Mouse (Mus musculus): ENCODE results near the gene Dnajb14.
"Not testable (repeated sequence)": the region's sequence is repeated elsewhere in the genome, so short reads cannot be mapped to it uniquely, and the experiment has no call there.

Gene Dnajb14

DNA sequence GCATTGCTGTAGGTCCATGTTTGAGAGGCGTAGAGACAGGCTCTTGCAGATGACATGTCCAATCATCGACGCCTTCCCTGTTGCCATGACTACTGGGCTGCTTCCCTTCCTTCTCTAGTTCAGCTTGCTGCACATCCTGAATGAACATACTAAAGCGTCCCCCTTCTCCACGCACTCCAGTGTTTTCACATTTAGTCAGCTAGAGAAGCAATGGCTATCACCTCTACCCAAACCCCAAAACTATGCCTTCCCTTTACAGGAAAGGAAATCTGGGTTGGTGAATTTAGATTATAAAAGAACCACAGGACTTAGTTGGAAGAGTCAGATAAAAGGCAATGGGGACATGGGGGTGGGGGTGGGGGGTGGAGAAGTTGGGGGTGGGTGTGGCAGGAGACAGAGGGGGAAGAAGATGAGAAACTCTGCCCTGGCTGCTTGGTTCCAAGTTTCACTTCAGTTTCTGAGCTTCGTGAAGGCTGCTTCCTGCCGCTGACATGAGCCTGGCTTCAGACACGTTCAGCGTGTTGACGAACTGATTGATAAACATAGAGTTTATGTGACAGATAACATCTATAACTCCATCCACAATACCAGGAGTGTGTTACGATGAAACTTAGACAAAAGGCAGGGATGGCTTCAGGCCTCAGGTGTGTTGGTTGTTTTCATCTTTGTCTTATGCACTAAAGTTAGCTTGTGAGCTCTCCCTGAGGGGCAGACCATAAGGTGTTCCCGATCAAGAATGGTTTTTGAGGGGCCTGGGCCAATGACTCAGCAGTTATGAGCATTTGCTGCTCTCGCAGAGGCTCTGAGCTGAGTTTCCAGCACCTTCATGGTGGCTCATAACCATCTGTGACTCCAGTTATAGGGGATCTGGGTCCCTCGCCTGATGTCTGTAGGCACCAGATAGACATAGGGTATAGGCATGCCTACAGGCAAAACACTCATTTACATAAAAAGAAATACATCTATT is 85.7 kb downstream of the Dnajb14 start:
- DNase-seq (ENCODE audit: low read depth) = no peak

GRCm38 (mm10) chr3:137954256-137954916 is 86.9 kb downstream of the Dnajb14 start:
- no peak for DNase-seq (ENCODE audit: low read depth)

- DNase-seq (ENCODE audit: low read depth) = no peak
Measured at GRCm38 (mm10) chr3:137955560-137956081, 88.1 kb downstream of the Dnajb14 start.

- no peak for DNase-seq (ENCODE audit: low read depth)
Measured at GRCm38 (mm10) chr3:137957864-137958263, 90.4 kb downstream of the Dnajb14 start.

DNA sequence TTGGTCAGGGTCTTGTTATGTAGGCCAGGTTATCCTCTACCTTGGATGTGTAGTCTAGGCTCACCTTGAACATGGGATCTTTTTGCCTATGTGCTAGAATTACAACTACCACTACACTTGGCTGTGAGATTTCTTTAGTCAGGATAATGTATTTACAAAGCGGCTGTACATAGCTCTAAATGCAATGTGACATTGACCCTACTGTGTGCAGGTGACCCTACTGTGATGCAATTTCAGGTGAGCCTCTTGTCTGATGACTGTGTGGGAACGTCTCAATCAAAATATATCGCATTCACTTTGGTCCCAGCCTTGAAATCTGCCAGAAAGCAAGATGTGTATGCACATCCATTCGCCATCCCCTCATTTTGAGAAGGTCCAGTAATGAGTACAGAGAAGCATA is 90.9 kb downstream of the Dnajb14 start:
- DNase-seq (ENCODE audit: low read depth) = no peak

DNA sequence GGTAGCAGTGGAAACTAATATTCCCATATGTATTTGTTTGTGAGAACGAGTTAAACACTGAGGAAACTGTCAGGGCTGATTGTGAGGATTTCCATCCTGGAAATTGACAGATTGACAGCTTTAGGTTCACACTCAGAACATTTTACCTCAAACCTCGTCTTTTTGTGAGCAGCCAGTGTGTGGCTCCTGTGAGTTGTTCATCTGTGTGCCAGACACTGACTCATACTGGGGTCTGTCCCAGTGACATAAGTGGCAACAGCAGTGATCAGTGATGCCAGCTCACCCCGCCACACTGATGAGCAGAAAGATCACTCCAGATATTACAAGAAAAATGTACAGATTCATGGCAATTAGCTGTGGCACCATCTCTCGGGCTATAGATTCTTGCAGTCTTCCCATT is 92.0 kb downstream of the Dnajb14 start:
- no peak for DNase-seq (ENCODE audit: low read depth)

DNA sequence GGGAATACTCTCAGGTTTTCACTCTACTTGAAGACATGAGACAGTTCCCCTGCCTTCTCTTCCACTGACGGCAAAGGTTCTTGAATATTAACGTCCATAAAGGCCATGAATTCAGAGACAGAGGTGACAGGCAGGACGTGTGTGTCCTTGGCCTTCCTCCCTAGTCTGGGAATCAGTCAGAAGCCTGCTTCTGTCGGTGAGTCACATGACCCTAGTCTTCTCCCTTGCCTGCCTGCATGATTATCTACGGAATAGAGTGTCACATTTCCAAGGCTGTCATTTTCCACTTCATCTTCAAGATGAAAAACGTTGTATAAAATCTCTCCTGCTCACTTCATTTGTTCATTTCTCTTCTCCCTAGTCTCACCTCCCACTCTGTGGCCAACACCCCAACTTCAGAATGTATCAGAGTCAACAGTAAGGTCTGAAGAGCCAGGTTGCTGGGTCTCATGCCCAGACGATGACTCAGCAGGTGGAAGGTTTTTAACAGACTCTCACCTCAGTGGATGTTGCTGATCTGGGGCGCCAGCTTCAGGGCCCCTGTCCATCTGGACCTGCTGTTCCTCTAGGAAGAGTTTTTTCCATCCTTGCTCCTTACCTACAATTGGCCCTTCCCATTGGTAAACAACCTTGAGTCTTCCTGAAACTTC is 94.4 kb downstream of the Dnajb14 start:
- no peak for DNase-seq (ENCODE audit: low read depth)

GRCm38 (mm10) chr3:137963508-137963907 is 96.0 kb downstream of the Dnajb14 start:
- DNase-seq (ENCODE audit: low read depth) = no peak

DNA sequence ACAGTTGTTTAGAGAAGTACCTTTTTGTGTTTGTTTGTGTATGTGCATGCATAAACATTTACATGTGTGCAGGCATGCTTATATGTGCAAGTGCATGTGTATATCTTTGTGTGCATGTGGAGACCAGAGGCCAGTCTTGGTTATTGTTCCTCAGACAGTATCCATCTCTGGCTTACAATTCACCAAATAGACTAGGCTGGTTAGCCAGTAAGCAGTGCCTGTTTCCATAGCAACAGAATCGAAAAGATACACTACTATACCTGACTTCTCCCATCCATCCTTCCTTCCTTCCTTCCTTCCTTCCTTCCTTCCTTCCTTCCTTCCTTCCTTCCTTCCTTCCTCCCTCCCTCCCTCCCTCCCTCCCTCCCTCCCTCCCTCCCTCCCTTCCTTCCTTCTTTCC is 96.5 kb downstream of the Dnajb14 start:
- not testable (repeated sequence) for DNase-seq (ENCODE audit: low read depth)
